Mouse (Mus musculus): ENCODE measurements around the gene Csdc2. TPM values are rescaled to one million over a fixed set of nuclear protein-coding genes. Genes with fewer than 3 reads are reported as not detected.

Gene Csdc2
- polyA plus RNA-seq, 1 experiment, result 6.8 TPM

GRCm38 (mm10) chr15:81993992-81994391 lies 57.4 kb downstream of the Csdc2 start:
- Histone ChIP-seq H3K4me3 (ENCODE audit: control insufficient read depth, insufficient read depth, low read length) (no peak overlapping the region), H3K27ac (ENCODE audit: control insufficient read depth, insufficient read depth, low read length) (no peak overlapping the region), H3K36me3 (ENCODE audit: control insufficient read depth, insufficient read depth, low read length) (peaks cover 69% of the 10 kb centered on the region), H3K4me1 (replicated peaks; ENCODE audit: control insufficient read depth, insufficient read depth, low read length) (no peaks in the 10 kb centered on the region), H3K27me3 (ENCODE audit: control insufficient read depth, insufficient read depth, low read length) (no peaks in the 10 kb centered on the region)
- no peak for DNase-seq
- no peak for TF ChIP-seq CTCF (IDR thresholded peaks at IDR 0.05; ENCODE audit: borderline replicate concordance, control insufficient read depth, extremely low read depth, insufficient read depth, low read length, poor library complexity)
- TF ChIP-seq POLR2A (IDR thresholded peaks at IDR 0.05; ENCODE audit: control insufficient read depth, extremely low read depth, insufficient read depth, low read length, poor library complexity), result no peak
- WGBS, result 89% methylated on average over 6 of the region's 6 CpGs

Other genes starting within 250 kb of the Csdc2 start
- 1.7 TPM in 2 replicates for gene Chadl, start 239.5 kb upstream of the Csdc2 start, polyA plus RNA-seq (2012; rRNA removed)
- 42.3 and 49.5 TPM in 2 replicates for gene Zc3h7b, start 191.7 kb upstream of the Csdc2 start, polyA plus RNA-seq (2012; rRNA removed)
- 73.9 and 82.0 TPM in 2 replicates for gene Rangap1, start 191.2 kb upstream of the Csdc2 start, polyA plus RNA-seq (2012; rRNA removed)
- 29.3 and 34.6 TPM in 2 replicates for gene Tef, start 134.3 kb upstream of the Csdc2 start, polyA plus RNA-seq (2012; rRNA removed)
- 64.6 and 76.1 TPM in 2 replicates for gene Tob2, start 78.0 kb upstream of the Csdc2 start, polyA plus RNA-seq (2012; rRNA removed)
- 71.7 and 87.9 TPM in 2 replicates for gene Phf5a, start 64.8 kb upstream of the Csdc2 start, polyA plus RNA-seq (2012; rRNA removed)
- 342 and 377 TPM in 2 replicates for gene Aco2, start 64.5 kb upstream of the Csdc2 start, polyA plus RNA-seq (2012; rRNA removed)
- 16.7 and 17.5 TPM in 2 replicates for gene Polr3h, start 10.5 kb upstream of the Csdc2 start, polyA plus RNA-seq (2012; rRNA removed)
- 64.1 and 68.7 TPM in 2 replicates for gene Pmm1, start 24.2 kb downstream of the Csdc2 start, polyA plus RNA-seq (2012; rRNA removed)
- gene 1700029P11Rik, start 43.8 kb downstream of the Csdc2 start, polyA plus RNA-seq (2012; rRNA removed), result not detected in 2 replicates
- gene Xrcc6, start 51.1 kb downstream of the Csdc2 start, polyA plus RNA-seq (2012; rRNA removed), result 183 and 225 TPM in 2 replicates
- gene Desi1, start 97.1 kb downstream of the Csdc2 start, polyA plus RNA-seq (2012; rRNA removed), result 199 and 252 TPM in 2 replicates
- 122 and 134 TPM in 2 replicates for gene Snu13, start 110.8 kb downstream of the Csdc2 start, polyA plus RNA-seq (2012; rRNA removed)
- gene 4930407I10Rik, start 122.4 kb downstream of the Csdc2 start, polyA plus RNA-seq (2012; rRNA removed), result 0.04 TPM in 1 of 2 replicates, not detected in the other
- 0.08 and 0.11 TPM in 2 replicates for gene Mei1, start 133.2 kb downstream of the Csdc2 start, polyA plus RNA-seq (2012; rRNA removed)
- 33.1 and 39.4 TPM in 2 replicates for gene Ccdc134, start 191.2 kb downstream of the Csdc2 start, polyA plus RNA-seq (2012; rRNA removed)
- 410 and 478 TPM in 2 replicates for gene Srebf2, start 210.4 kb downstream of the Csdc2 start, polyA plus RNA-seq (2012; rRNA removed)